Mouse (Mus musculus): Measurements from ENCODE around the gene 1700024G13Rik. TPM values are rescaled to one million over a fixed set of nuclear protein-coding genes. Genes with fewer than 3 reads are reported as not detected.

Gene 1700024G13Rik
- polyA plus RNA-seq (2015; fragmentation: Nextera tagmentation; extraction: Ambion mirVana): not detected in 2 replicates

GRCm38 (mm10) chr14:32388196-32388595, at the start of gene 1700024G13Rik:
TSS of gene 1700024G13Rik (minus strand) at chr14:32388391.
- DNase-seq (ENCODE audit: low spot score) (peak; percentile 78), ATAC-seq (ENCODE audit: low FRiP score, low TSS enrichment) (peak; percentile 79)
- no peaks in the 10 kb centered on the region for H3K4me1 ChIP-seq (replicated peaks; ENCODE audit: control insufficient read depth, insufficient read depth)
- H3K36me3 ChIP-seq (ENCODE audit: control insufficient read depth, insufficient read depth, low read length): no peaks in the 10 kb centered on the region
- no peak for TF ChIP-seq EP300 (optimal IDR thresholded peaks at IDR 0.05)
- no peak for TF ChIP-seq CTCF (IDR thresholded peaks at IDR 0.05; ENCODE audit: low read depth)
- no peak within 1 kb of the TSS for H3K9ac ChIP-seq (ENCODE audit: low read length)
- WGBS: 6% methylated on average over 13 of the region's 13 CpGs
- no peak within 1 kb of the TSS for H3K4me3 ChIP-seq (ENCODE audit: low read depth, low read length)
- no peak within 1 kb of the TSS for H3K27ac ChIP-seq (replicated peaks)
- H3K27me3 ChIP-seq (ENCODE audit: control insufficient read depth, insufficient read depth, low read length): no peaks in the 10 kb centered on the region
- no peak within 1 kb of the TSS for H3K4me2 ChIP-seq (replicated peaks; ENCODE audit: low read depth)
- no peaks in the 10 kb centered on the region for H3K9me3 ChIP-seq (ENCODE audit: control insufficient read depth, low read length)

- DNase-seq (ENCODE audit: low spot score) (peak; percentile 12), ATAC-seq (ENCODE audit: low FRiP score, low TSS enrichment) (no peak)
- 23% methylated on average over 5 of the region's 5 CpGs for WGBS
- Histone ChIP-seq H3K36me3 (ENCODE audit: control insufficient read depth, insufficient read depth, low read length) (no peaks in the 10 kb centered on the region), H3K27ac (replicated peaks) (no peak overlapping the region), H3K9ac (ENCODE audit: low read length) (no peak overlapping the region), H3K27me3 (ENCODE audit: control insufficient read depth, insufficient read depth, low read length) (no peaks in the 10 kb centered on the region), H3K9me3 (ENCODE audit: control insufficient read depth, low read length) (no peaks in the 10 kb centered on the region), H3K4me2 (replicated peaks; ENCODE audit: low read depth) (no peak overlapping the region), H3K4me3 (ENCODE audit: low read depth, low read length) (no peak overlapping the region), H3K4me1 (replicated peaks; ENCODE audit: control insufficient read depth, insufficient read depth) (no peaks in the 10 kb centered on the region)
- TF ChIP-seq EP300 (optimal IDR thresholded peaks at IDR 0.05) (no peak), CTCF (IDR thresholded peaks at IDR 0.05; ENCODE audit: low read depth) (peak; percentile 53)
Measured at GRCm38 (mm10) chr14:32437352-32437793, 49.2 kb upstream of the 1700024G13Rik start.

- no peak overlapping the region for H3K4me3 ChIP-seq (ENCODE audit: low read depth, low read length)
- no peaks in the 10 kb centered on the region for H3K4me1 ChIP-seq (replicated peaks; ENCODE audit: control insufficient read depth, insufficient read depth)
- H3K9me3 ChIP-seq (ENCODE audit: control insufficient read depth, low read length): no peaks in the 10 kb centered on the region
- no peak overlapping the region for H3K9ac ChIP-seq (ENCODE audit: low read length)
- TF ChIP-seq EP300 (optimal IDR thresholded peaks at IDR 0.05) (no peak), CTCF (IDR thresholded peaks at IDR 0.05; ENCODE audit: low read depth) (no peak)
- DNase-seq (ENCODE audit: low spot score) (no peak), ATAC-seq (ENCODE audit: low FRiP score, low TSS enrichment) (no peak)
- H3K27me3 ChIP-seq (ENCODE audit: control insufficient read depth, insufficient read depth, low read length): no peaks in the 10 kb centered on the region
- WGBS: 41% methylated on average over 8 of the region's 8 CpGs
- H3K27ac ChIP-seq (replicated peaks): no peak overlapping the region
- H3K36me3 ChIP-seq (ENCODE audit: control insufficient read depth, insufficient read depth, low read length): no peaks in the 10 kb centered on the region
- H3K4me2 ChIP-seq (replicated peaks; ENCODE audit: low read depth): no peak overlapping the region
Measured at GRCm38 (mm10) chr14:32429030-32429602, 40.9 kb upstream of the 1700024G13Rik start.

- no peaks in the 10 kb centered on the region for H3K4me1 ChIP-seq (replicated peaks; ENCODE audit: control insufficient read depth, insufficient read depth)
- no peak for DNase-seq (ENCODE audit: low spot score)
- no peaks in the 10 kb centered on the region for H3K27me3 ChIP-seq (ENCODE audit: control insufficient read depth, insufficient read depth, low read length)
- H3K36me3 ChIP-seq (ENCODE audit: control insufficient read depth, insufficient read depth, low read length): no peaks in the 10 kb centered on the region
- H3K27ac ChIP-seq (replicated peaks): no peak overlapping the region
- no peak for ATAC-seq (ENCODE audit: low FRiP score, low TSS enrichment)
- H3K9ac ChIP-seq (ENCODE audit: low read length): no peak overlapping the region
- TF ChIP-seq EP300 (optimal IDR thresholded peaks at IDR 0.05): no peak
- no peak for TF ChIP-seq CTCF (IDR thresholded peaks at IDR 0.05; ENCODE audit: low read depth)
- no peak overlapping the region for H3K4me2 ChIP-seq (replicated peaks; ENCODE audit: low read depth)
- 87% methylated on average over 7 of the region's 7 CpGs for WGBS
- no peaks in the 10 kb centered on the region for H3K9me3 ChIP-seq (ENCODE audit: control insufficient read depth, low read length)
- H3K4me3 ChIP-seq (ENCODE audit: low read depth, low read length): no peak overlapping the region
Measured at GRCm38 (mm10) chr14:32423946-32424345, 35.8 kb upstream of the 1700024G13Rik start.

- WGBS: 59% methylated on average over 11 of the region's 11 CpGs
- H3K27me3 ChIP-seq (ENCODE audit: control insufficient read depth, insufficient read depth, low read length): no peaks in the 10 kb centered on the region
- TF ChIP-seq CTCF (IDR thresholded peaks at IDR 0.05; ENCODE audit: low read depth): no peak
- no peak for TF ChIP-seq EP300 (optimal IDR thresholded peaks at IDR 0.05)
- no peak overlapping the region for H3K4me3 ChIP-seq (ENCODE audit: low read depth, low read length)
- ATAC-seq (ENCODE audit: low FRiP score, low TSS enrichment) (no peak), DNase-seq (ENCODE audit: low spot score) (peak; percentile 10)
- no peak overlapping the region for H3K27ac ChIP-seq (replicated peaks)
- no peak overlapping the region for H3K9ac ChIP-seq (ENCODE audit: low read length)
- H3K4me1 ChIP-seq (replicated peaks; ENCODE audit: control insufficient read depth, insufficient read depth): no peaks in the 10 kb centered on the region
- H3K36me3 ChIP-seq (ENCODE audit: control insufficient read depth, insufficient read depth, low read length): no peaks in the 10 kb centered on the region
- no peaks in the 10 kb centered on the region for H3K9me3 ChIP-seq (ENCODE audit: control insufficient read depth, low read length)
- H3K4me2 ChIP-seq (replicated peaks; ENCODE audit: low read depth): no peak overlapping the region
Measured at GRCm38 (mm10) chr14:32418747-32419146, 30.6 kb upstream of the 1700024G13Rik start.

- Histone ChIP-seq H3K4me3 (ENCODE audit: low read depth, low read length) (no peak overlapping the region), H3K36me3 (ENCODE audit: control insufficient read depth, insufficient read depth, low read length) (no peaks in the 10 kb centered on the region), H3K4me2 (replicated peaks; ENCODE audit: low read depth) (no peak overlapping the region), H3K27me3 (ENCODE audit: control insufficient read depth, insufficient read depth, low read length) (no peaks in the 10 kb centered on the region), H3K9me3 (ENCODE audit: control insufficient read depth, low read length) (no peaks in the 10 kb centered on the region), H3K27ac (replicated peaks) (no peak overlapping the region), H3K4me1 (replicated peaks; ENCODE audit: control insufficient read depth, insufficient read depth) (no peaks in the 10 kb centered on the region), H3K9ac (ENCODE audit: low read length) (no peak overlapping the region)
- 78% methylated on average over 5 of the region's 5 CpGs for WGBS
- ATAC-seq (ENCODE audit: low FRiP score, low TSS enrichment): no peak
- no peak for TF ChIP-seq CTCF (IDR thresholded peaks at IDR 0.05; ENCODE audit: low read depth)
- TF ChIP-seq EP300 (optimal IDR thresholded peaks at IDR 0.05): no peak
- DNase-seq (ENCODE audit: low spot score): no peak
Measured at GRCm38 (mm10) chr14:32412075-32412474, 23.9 kb upstream of the 1700024G13Rik start.
